Mouse (Mus musculus): Measurements from ENCODE around the gene 9930111J21Rik1.
"Not testable (repeated sequence)": the region's sequence is repeated elsewhere in the genome, so short reads cannot be mapped to it uniquely, and the experiment has no call there.

- not testable (repeated sequence) for TF ChIP-seq POLR2A (IDR thresholded peaks at IDR 0.05; ENCODE audit: control insufficient read depth in 1 of 2, insufficient read depth in 1 of 2, low read depth in 1 of 2, low read length in 2 of 2, poor library complexity in 1 of 2); CHD1 (IDR thresholded peaks at IDR 0.05; ENCODE audit: low read depth, low read length); CTCF (IDR thresholded peaks at IDR 0.05 in 2 of 3, conservative IDR thresholded peaks at IDR 0.05 in 1 of 3; ENCODE audit: control insufficient read depth in 1 of 3, insufficient read depth in 1 of 3, low read depth in 2 of 3, low read length in 3 of 3, poor library complexity in 1 of 3, severe bottlenecking in 1 of 3); SMC3 (IDR thresholded peaks at IDR 0.05; ENCODE audit: low read depth, low read length); POLR2AphosphoS2 (IDR thresholded peaks at IDR 0.05; ENCODE audit: low read length)
Observed at GRCm38 (mm10) chr11:48901567-48901930, 77.6 kb downstream of the 9930111J21Rik1 start.

All from MEL (cell line).